Mouse (Mus musculus) hindbrain, postnatal 0 days (tissue): ENCODE data around the gene Arrb2. TPM values are rescaled to one million over a fixed set of nuclear protein-coding genes. Genes with fewer than 3 reads are reported as not detected.
"Not testable (repeated sequence)": the region's sequence is repeated elsewhere in the genome, so short reads cannot be mapped to it uniquely, and the experiment has no call there.

ENCODE experiments used
- ATAC-seq: fragments of 200-750 bp; cut with Nextera tagmentation; 2 replicates; pipeline ENCODE4 v1.8.0; 2017; ENCODE audit warnings: mild to moderate bottlenecking, moderate TSS enrichment, moderate library complexity
- DNase-seq: peaks from one replicate; pipeline ENCODE4 v3.0.0-alpha.2; 2015; ENCODE audit warnings: low spot score
- H3K27ac ChIP-seq: fragments of 300-500 bp; sonication (generic); 2 replicates; pipeline ENCODE4 v1.5.1; 2014; ENCODE audit warnings: mild to moderate bottlenecking
- H3K27me3 ChIP-seq: fragments of 300-500 bp; sonication (generic); 2 replicates; pipeline ENCODE4 v1.6.1; 2014; ENCODE audit warnings: low read length, mixed read lengths; ENCODE audit not compliant: insufficient read depth
- H3K36me3 ChIP-seq: fragments of 300-500 bp; sonication (generic); 2 replicates; pipeline ENCODE4 v1.6.1; 2014; ENCODE audit warnings: low read length, mixed read lengths; ENCODE audit not compliant: insufficient read depth
- H3K4me1 ChIP-seq: fragments of 300-500 bp; sonication (generic); 2 replicates; pipeline ENCODE4 v1.6.1; 2014; ENCODE audit warnings: antibody characterized with exemption, low read length, mixed read lengths; ENCODE audit not compliant: insufficient read depth
- H3K4me2 ChIP-seq: fragments of 300-500 bp; sonication (generic); 2 replicates; pipeline ENCODE4 v1.6.1; 2014; ENCODE audit warnings: low read depth, mild to moderate bottlenecking, low read length, moderate library complexity, mixed read lengths
- H3K4me3 ChIP-seq: fragments of 300-500 bp; sonication (generic); 2 replicates; pipeline ENCODE4 v1.5.1; 2014; ENCODE audit warnings: low read length
- H3K9ac ChIP-seq: fragments of 300-500 bp; sonication (generic); replicated peaks from 2 replicates; pipeline ENCODE4 v1.6.1; 2014; ENCODE audit warnings: mild to moderate bottlenecking, low read length, moderate library complexity, mixed read lengths
- H3K9me3 ChIP-seq: fragments of 300-500 bp; sonication (generic); 2 replicates; pipeline ENCODE4 v1.6.1; 2016; ENCODE audit warnings: low read length, mixed read lengths
- CTCF ChIP-seq: IDR thresholded peaks from 2 replicates; pipeline ENCODE4 v1.5.1; 2016; ENCODE audit warnings: antibody characterized with exemption, control low read depth, low read depth
- WGBS: fragments of 180-500 bp; shearing (Covaris S2); extraction: QIAGEN DNeasy Blood & Tissue Kit; methylation state at CpG from one replicate; pipeline ENCODE4 v1.1.7; 2014; 5-methylcytosine and 5-hydroxymethylcytosine counted together
- polyA plus RNA-seq: library from polyadenylated mRNA; unstranded; fragments of >200 nt; fragmentation: Nextera tagmentation; extraction: Ambion mirVana; gene quantifications from 2 replicates; pipeline ENCODE4 v1.2.1, GENCODE M21; 2015
- total RNA-seq: library from RNA; depleted of rRNA; stranded (reverse); fragments of >200 nt; gene quantifications from 2 replicates; pipeline ENCODE4 v1.2.3, GENCODE M21; 2014

Arrb2 gene
- total and polyA plus RNA-seq, 2 experiments from 2014 or later = 56.3 to 106 TPM

DNA sequence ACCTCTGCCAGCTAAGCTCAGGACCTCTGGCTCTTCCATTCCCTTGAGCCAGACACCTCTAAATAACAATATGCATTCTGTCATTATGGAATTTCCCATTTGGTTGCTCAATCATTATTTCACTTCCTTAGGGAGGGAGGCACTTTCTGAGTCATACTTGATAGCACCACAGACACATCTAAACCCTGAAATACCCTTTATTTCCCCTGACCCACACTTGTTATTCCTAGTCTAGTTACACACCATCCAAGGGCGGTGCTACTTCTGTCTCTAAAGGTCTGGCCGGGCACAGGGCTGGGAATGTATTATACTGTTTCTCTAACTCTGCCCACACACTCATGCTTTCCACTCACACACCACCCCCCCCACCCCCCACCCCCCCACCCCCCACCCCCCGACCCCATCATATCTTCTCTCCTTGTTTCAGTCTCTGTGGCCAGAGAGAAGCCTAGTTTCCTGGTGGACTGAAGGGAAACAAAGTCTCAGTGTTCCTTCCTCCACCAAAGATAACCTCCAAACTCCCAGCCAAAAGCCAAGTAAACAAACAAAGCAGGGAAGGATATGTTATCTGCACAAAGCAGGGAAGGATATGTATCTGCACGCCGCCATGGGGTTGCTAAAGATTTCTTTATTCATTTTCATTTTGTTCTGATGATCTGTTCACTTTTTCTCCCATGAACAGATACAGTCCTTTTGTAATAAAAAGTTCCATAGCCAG lies 35.6 kb downstream of the Arrb2 start:
- Histone ChIP-seq H3K27ac (no peak overlapping the region), H3K36me3 (no peaks in the 10 kb centered on the region), H3K4me1 (0 out of 2 replicates have a peak, but pooled peaks cover 4% of the 10 kb centered on the region)

DNA sequence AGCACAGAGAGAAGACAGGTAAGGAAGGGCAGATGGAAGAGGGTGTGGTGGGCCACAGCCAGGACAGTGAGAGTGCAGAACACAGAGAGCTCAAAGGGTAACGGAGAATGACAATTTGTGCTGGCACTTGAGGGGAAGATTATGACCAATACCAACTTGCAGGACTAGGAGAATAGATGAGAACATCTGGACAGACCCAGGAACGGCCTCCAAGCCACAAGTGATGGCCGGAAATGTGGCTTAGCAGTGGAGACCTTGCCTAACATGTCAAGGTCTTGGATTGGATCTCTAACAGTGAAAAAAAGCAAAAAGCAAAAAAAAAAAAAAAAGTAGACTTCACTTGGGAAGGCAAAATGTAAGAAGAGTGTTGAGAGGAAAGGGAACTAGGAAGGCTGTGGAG lies 37.3 kb downstream of the Arrb2 start:
- no peak overlapping the region for H3K4me3 ChIP-seq
- no peak overlapping the region for H3K9ac ChIP-seq
- H3K36me3 ChIP-seq = no peaks in the 10 kb centered on the region
- no peak overlapping the region for H3K4me2 ChIP-seq
- H3K9me3 ChIP-seq = no peaks in the 10 kb centered on the region
- no peak for DNase-seq
- no peak for ATAC-seq
- H3K27me3 ChIP-seq = no peaks in the 10 kb centered on the region
- H3K27ac ChIP-seq = no peak overlapping the region
- 94% methylated on average over 3 of the region's 3 CpGs for WGBS
- TF ChIP-seq CTCF = no peak
- H3K4me1 ChIP-seq = 0 out of 2 replicates have a peak, but pooled peaks cover 4% of the 10 kb centered on the region

More for the DNA sequence above, 35.6 kb downstream of the Arrb2 start:
- no peaks in the 10 kb centered on the region for H3K27me3 ChIP-seq
- H3K4me2 ChIP-seq = no peak overlapping the region
- no peak for DNase-seq
- TF ChIP-seq CTCF = no peak
- no peak overlapping the region for H3K4me3 ChIP-seq
- ATAC-seq = no peak
- H3K9me3 ChIP-seq = no peaks in the 10 kb centered on the region
- H3K9ac ChIP-seq = no peak overlapping the region
- WGBS = 89% methylated on average over 5 of the region's 5 CpGs

DNA sequence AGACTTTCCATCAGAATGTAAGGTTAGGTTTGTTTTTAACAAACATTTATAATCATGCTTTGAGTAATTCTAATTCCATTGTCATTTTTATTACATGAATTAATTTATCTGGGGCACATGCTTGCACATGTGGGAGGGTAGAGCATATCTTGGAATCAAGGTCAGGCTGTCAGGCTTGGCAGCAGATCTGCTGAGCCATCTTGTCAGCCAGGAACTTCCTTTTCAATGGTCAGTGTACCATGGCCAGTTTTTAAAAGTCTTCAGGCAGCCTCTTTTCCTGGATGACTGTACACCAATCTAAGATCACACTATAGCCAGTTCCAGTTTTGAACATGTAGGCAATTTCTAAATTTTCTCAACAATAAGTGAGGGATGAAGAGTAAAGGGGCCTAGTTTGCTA lies 40.3 kb downstream of the Arrb2 start:
- no peak for TF ChIP-seq CTCF
- Histone ChIP-seq H3K4me1 (no peaks in the 10 kb centered on the region), H3K36me3 (no peaks in the 10 kb centered on the region), H3K4me2 (no peak overlapping the region), H3K27me3 (no peaks in the 10 kb centered on the region), H3K27ac (no peak overlapping the region), H3K9me3 (no peaks in the 10 kb centered on the region), H3K9ac (no peak overlapping the region), H3K4me3 (no peak overlapping the region)
- ATAC-seq (no peak), DNase-seq (no peak)

DNA sequence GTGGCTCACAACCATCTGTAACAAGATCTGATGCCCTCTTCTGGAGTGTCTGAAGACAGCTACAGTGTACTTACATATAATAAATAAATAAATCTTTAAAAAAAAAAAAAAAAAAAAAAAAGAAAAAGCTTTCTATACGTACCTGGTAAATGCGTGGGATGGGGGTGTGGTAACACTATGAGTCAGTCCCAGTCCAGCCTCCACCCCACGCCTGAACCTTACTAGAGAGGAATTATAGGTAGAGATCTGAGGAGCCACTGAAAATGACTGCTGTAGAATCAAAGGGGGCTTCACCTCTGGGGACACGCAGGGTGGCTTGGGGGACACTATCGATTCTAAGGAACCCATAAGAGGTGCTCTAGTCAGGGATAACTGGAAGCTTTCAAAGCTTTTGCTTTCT lies 40.9 kb downstream of the Arrb2 start:
- not testable (repeated sequence) for H3K9me3 ChIP-seq, DNase-seq, H3K4me1 ChIP-seq, H3K4me3 ChIP-seq, H3K9ac ChIP-seq, H3K36me3 ChIP-seq, H3K27ac ChIP-seq, H3K4me2 ChIP-seq, ATAC-seq, H3K27me3 ChIP-seq
- WGBS = 94% methylated on average over 5 of the region's 5 CpGs

DNA sequence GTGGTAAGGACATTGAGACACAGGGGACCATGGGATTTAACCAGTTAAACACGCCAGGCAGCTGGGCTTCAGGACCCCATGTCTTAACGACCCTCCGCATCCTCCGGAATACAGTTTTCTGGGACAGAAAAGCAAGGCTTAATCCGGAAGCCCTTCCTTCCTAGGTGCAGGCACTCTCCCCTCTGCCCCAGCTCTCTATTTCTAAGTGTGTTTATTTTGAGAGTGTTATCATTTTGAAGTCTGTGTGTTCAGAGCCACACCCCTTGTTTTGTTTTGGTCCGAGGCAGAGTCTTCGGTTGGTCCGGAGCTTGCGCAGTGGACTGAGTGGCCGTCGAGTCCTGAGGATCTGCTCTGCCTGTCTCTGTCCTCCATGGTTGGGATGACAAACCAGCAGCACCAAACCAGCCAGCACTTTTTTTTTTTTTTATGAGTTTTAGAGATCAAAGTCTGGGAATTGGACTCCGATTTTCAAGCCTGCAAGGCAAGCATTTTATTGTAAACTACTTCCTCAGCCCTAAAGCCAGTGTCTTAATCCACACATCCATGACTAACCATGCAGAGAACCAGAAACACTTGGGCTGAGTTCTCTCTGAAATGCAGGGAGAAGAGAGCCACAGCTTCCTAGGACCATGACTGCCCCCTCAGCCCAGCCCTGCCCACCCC lies 42.6 kb downstream of the Arrb2 start:
- H3K4me2 ChIP-seq = no peak overlapping the region
- 78% methylated on average over 12 of the region's 12 CpGs for whole genome bisulfite sequencing

DNA sequence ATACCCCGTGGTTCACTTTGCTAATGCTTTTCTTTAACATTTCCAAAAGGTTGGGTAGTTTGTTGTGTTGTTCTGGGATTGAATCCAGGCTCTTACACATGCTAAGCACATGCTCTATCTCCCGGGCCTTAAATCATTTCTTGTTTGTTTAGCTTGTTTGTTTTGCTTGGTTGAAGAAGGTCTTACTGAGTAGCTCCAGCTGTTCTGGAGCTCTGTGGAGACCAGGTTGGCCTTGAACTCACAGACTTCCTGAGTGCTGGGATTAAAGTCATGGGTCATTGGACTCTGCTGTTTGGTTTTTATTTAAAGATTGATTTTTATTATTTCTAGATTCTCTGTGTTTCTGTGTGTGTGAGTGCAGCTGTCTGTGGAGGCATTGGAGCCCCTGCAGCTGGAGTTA lies 53.1 kb downstream of the Arrb2 start:
- WGBS = 43% methylated on average over 2 of the region's 2 CpGs
- Histone ChIP-seq H3K9ac (no peak overlapping the region), H3K27ac (no peak overlapping the region), H3K4me3 (no peak overlapping the region), H3K4me2 (no peak overlapping the region), H3K36me3 (no peaks in the 10 kb centered on the region), H3K4me1 (no peaks in the 10 kb centered on the region), H3K9me3 (no peaks in the 10 kb centered on the region), H3K27me3 (no peaks in the 10 kb centered on the region)
- ATAC-seq = no peak
- no peak for DNase-seq
- no peak for TF ChIP-seq CTCF

More for the DNA sequence above, 42.6 kb downstream of the Arrb2 start:
- H3K36me3 ChIP-seq = no peaks in the 10 kb centered on the region
- H3K4me3 ChIP-seq = no peak overlapping the region
- H3K9ac ChIP-seq = no peak overlapping the region
- no peak for DNase-seq
- H3K27me3 ChIP-seq = no peaks in the 10 kb centered on the region
- H3K27ac ChIP-seq = no peak overlapping the region
- no peak for ATAC-seq
- H3K9me3 ChIP-seq = no peaks in the 10 kb centered on the region
- TF ChIP-seq CTCF = no peak
- no peaks in the 10 kb centered on the region for H3K4me1 ChIP-seq

DNA sequence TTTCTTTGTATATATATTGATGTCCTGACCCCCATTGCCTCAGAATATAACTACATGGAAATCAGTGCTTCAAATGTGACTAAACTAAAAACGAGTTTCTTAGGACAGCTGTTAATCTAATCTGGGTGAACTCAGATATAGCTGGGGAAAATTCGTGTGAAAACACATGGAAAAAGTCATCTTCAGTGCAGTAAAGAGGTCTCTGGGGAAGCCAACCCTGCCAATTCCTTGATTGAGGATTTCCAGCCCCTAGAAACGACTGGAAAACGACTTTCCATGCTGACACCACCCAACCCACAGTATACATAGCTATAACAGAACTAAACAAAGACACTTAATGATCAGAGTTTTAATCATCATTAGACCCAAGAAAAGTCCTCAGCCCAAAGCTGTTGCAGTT lies 55.4 kb downstream of the Arrb2 start:
- Histone ChIP-seq H3K27ac (no peak overlapping the region), H3K4me3 (no peak overlapping the region), H3K4me2 (no peak overlapping the region), H3K27me3 (no peaks in the 10 kb centered on the region), H3K4me1 (no peaks in the 10 kb centered on the region), H3K36me3 (no peaks in the 10 kb centered on the region), H3K9ac (no peak overlapping the region), H3K9me3 (no peaks in the 10 kb centered on the region)
- ATAC-seq (no peak), DNase-seq (no peak)
- WGBS = 49% methylated on average over 4 of the region's 4 CpGs
- TF ChIP-seq CTCF = no peak
